Mouse (Mus musculus): Measurements from ENCODE around the gene Birc2. TPM values are rescaled to one million over a fixed set of nuclear protein-coding genes. Genes with fewer than 3 reads are reported as not detected.
A peak's percentile ranks its signal among the peaks of the same experiment; 100 is the strongest.

The Birc2 gene
- polyA plus RNA-seq, 1 experiment, result 27.7 TPM

- DNase-seq (ENCODE audit: low spot score), result no peak
These were observed 9.9 kb upstream of the Birc2 start for GRCm38 (mm10) chr9:7846667-7847199.

GRCm38 (mm10) chr9:7845216-7845895 lies 8.5 kb upstream of the Birc2 start:
- no peak for DNase-seq (ENCODE audit: low spot score)

GRCm38 (mm10) chr9:7841221-7841620 lies 4.4 kb upstream of the Birc2 start:
- DNase-seq (ENCODE audit: low spot score), result no peak

- no peak for DNase-seq (ENCODE audit: low spot score)
These were observed 1.1 kb upstream of the Birc2 start for GRCm38 (mm10) chr9:7837806-7838440.

- peak; percentile 38 for DNase-seq (ENCODE audit: low spot score)
These were observed 533 bp downstream of the Birc2 start for GRCm38 (mm10) chr9:7836331-7836730.

- no peak for DNase-seq (ENCODE audit: low spot score)
These were observed 1.6 kb downstream of the Birc2 start for GRCm38 (mm10) chr9:7835302-7835701.

GRCm38 (mm10) chr9:7833421-7833820 lies 3.4 kb downstream of the Birc2 start:
- DNase-seq (ENCODE audit: low spot score), result no peak

GRCm38 (mm10) chr9:7829531-7830528 lies 7.0 kb downstream of the Birc2 start:
- DNase-seq (ENCODE audit: low spot score), result no peak

- no peak for DNase-seq (ENCODE audit: low spot score)
These were observed 8.2 kb downstream of the Birc2 start for GRCm38 (mm10) chr9:7828706-7829105.

- DNase-seq (ENCODE audit: low spot score), result no peak
These were observed 11.9 kb downstream of the Birc2 start for GRCm38 (mm10) chr9:7824916-7825315.

GRCm38 (mm10) chr9:7822758-7823157 lies 14.1 kb downstream of the Birc2 start:
- DNase-seq (ENCODE audit: low spot score), result no peak

GRCm38 (mm10) chr9:7805101-7805506 lies 31.8 kb downstream of the Birc2 start:
- DNase-seq (ENCODE audit: low spot score), result no peak

- no peak for DNase-seq (ENCODE audit: low spot score)
These were observed 38.3 kb downstream of the Birc2 start for GRCm38 (mm10) chr9:7798555-7798954.

- no peak for DNase-seq (ENCODE audit: low spot score)
These were observed 39.3 kb downstream of the Birc2 start for GRCm38 (mm10) chr9:7797542-7797941.

GRCm38 (mm10) chr9:7796129-7796864 lies 40.6 kb downstream of the Birc2 start:
- no peak for DNase-seq (ENCODE audit: low spot score)

- no peak for DNase-seq (ENCODE audit: low spot score)
These were observed 41.3 kb downstream of the Birc2 start for GRCm38 (mm10) chr9:7795581-7795980.

GRCm38 (mm10) chr9:7793561-7793960 lies 43.3 kb downstream of the Birc2 start:
- DNase-seq (ENCODE audit: low spot score), result no peak

GRCm38 (mm10) chr9:7790580-7791084 lies 46.2 kb downstream of the Birc2 start:
- DNase-seq (ENCODE audit: low spot score), result no peak

GRCm38 (mm10) chr9:7789764-7790575 lies 46.9 kb downstream of the Birc2 start:
- no peak for DNase-seq (ENCODE audit: low spot score)

- no peak for DNase-seq (ENCODE audit: low spot score)
These were observed 48.5 kb downstream of the Birc2 start for GRCm38 (mm10) chr9:7788411-7788810.

Measured in urinary bladder, adult 2 months (tissue).